Mouse (Mus musculus) inflammation-experienced regulatory T-cells, adult 6 months (primary cell): ENCODE measurements around the gene Kctd17. TPM values are rescaled to one million over a fixed set of nuclear protein-coding genes. Genes with fewer than 3 reads are reported as not detected.

Experiments
- ATAC-seq: one replicate; pipeline ENCODE4 v1.8.0; 2017
- polyA plus RNA-seq, 3 experiments: library from polyadenylated mRNA; unstranded; fragments of 100-300 nt; shearing (Covaris generic); gene quantifications; one replicate each; pipeline ENCODE4 v1.2.1; 2017

The Kctd17 gene
- polyA plus RNA-seq, 3 experiments from 2014 or later = 7.5 to 14.9 (median 8.8) TPM

DNA sequence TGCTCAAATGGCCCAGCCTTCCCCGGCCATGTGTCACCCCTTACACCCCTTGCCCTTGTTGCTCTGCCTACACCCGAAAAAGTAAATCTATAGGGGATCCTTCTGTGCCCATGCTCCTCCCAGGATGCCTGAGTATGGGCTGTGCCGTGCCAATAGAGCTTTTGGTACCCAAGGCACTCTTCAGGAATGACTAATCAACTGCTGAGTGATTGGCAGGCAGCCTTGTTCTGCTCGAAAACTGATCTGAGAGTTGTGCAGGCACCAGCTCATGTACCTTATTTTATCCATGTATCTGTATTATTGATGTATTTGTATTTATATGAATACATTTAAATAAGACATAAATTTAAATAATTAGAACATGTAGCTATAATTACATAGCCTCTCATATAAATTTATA lies 58.7 kb downstream of the Kctd17 start:
- no peak for ATAC-seq

Other genes with a start within 250 kb of the Kctd17 start
- gene Pvalb, start 222.2 kb upstream of the Kctd17 start, polyA plus RNA-seq = not detected
- 100 to 1,000 TPM; 145 to 184 (median 174) TPM for gene Ncf4, start 183.8 kb upstream of the Kctd17 start, polyA plus RNA-seq
- gene Csf2rb2, start 122.8 kb upstream of the Kctd17 start, polyA plus RNA-seq = under 1 TPM in 1 of 3 experiments, not detected in 2; 0.54 TPM
- gene Csf2rb, start 102.8 kb upstream of the Kctd17 start, polyA plus RNA-seq = under 1 TPM in 2 of 3 experiments, not detected in 1; 0.12 to 0.67 TPM
- gene Tex33, start 32.7 kb upstream of the Kctd17 start, polyA plus RNA-seq = not detected
- 1 to 10 TPM; 1.8 to 5.3 (median 2.1) TPM for gene Tst, start 22.7 kb upstream of the Kctd17 start, polyA plus RNA-seq
- gene Mpst, start 22.1 kb upstream of the Kctd17 start, polyA plus RNA-seq = 1 to 10 TPM in 2 of 3 experiments, under 1 TPM in 1; 0.63 to 3.3 (median 2.6) TPM
- gene Tmprss6, start 40.1 kb downstream of the Kctd17 start, polyA plus RNA-seq = not detected
- gene Il2rb, start 66.7 kb downstream of the Kctd17 start, polyA plus RNA-seq = 100 to 1,000 TPM; 427 to 674 (median 450) TPM
- 10 to 100 TPM in 1 of 3 experiments, 1 to 10 TPM in 2; 7.7 to 24.3 (median 8.0) TPM for gene C1qtnf6, start 102.9 kb downstream of the Kctd17 start, polyA plus RNA-seq
- gene Sstr3, start 116.1 kb downstream of the Kctd17 start, polyA plus RNA-seq = under 1 TPM in 1 of 3 experiments, not detected in 2; 0.17 TPM
- 1,000 to 10,000 TPM; 2,973 to 4,396 (median 4,109) TPM for gene Rac2, start 144.2 kb downstream of the Kctd17 start, polyA plus RNA-seq
- 100 to 1,000 TPM; 236 to 339 (median 298) TPM for gene Cyth4, start 168.5 kb downstream of the Kctd17 start, polyA plus RNA-seq